8 mouse cellular contexts compared by ENCODE assay signal in genomic region chr19:40401213-40401612, GRCm38 (mm10).
DNase-seq lines count a peak whose midpoint lies in the region; ATAC-seq lines count a peak whose summit lies in the region.

No protein-coding gene starts in this region.

- H3K27ac ChIP-seq in kidney, embryonic 15.5 days: peak overlapping the region; percentile 75

- no peak for DNase-seq in kidney, adult 8-10 months
- DNase-seq in adrenal gland, adult 2 months: peak; percentile 74
- DNase-seq in kidney, postnatal 10 days: peak; percentile 69
- no peak for DNase-seq in yolk sac, embryonic 10.5 days (ENCODE audit: low spot score)
- DNase-seq in retina, embryonic 14.5 days (ENCODE audit: low spot score): no peak

- H3K36me3 ChIP-seq in kidney, embryonic 15.5 days: peaks cover 12% of the 10 kb centered on the region; the same call in 1 of the 2 replicates

- H3K4me3 ChIP-seq in kidney, embryonic 15.5 days (replicated peaks): no peak overlapping the region

- H3K9ac ChIP-seq in kidney, embryonic 15.5 days: no peak overlapping the region

- peak; percentile 44; the same call in 1 of the 2 replicates for ATAC-seq in kidney, embryonic 15.5 days (replicated peaks; ENCODE audit: low FRiP score)
- ATAC-seq in megakaryocyte-erythroid progenitor cell, adult 5-6 weeks (replicated peaks; ENCODE audit: low FRiP score, low TSS enrichment, poor library complexity, severe bottlenecking): 0 out of 2 replicates have a peak, but pooled peaks have one; percentile 27
- ATAC-seq in cerebellum, adult (ENCODE audit: insufficient number of reproducible peaks, low FRiP score, low TSS enrichment): no peak

- H3K4me2 ChIP-seq in kidney, embryonic 15.5 days: no peak overlapping the region

- 52% methylated on average over 7 of the region's 7 CpGs for WGBS in kidney, embryonic 15.5 days

- H3K9me3 ChIP-seq in kidney, embryonic 15.5 days (replicated peaks): no peaks in the 10 kb centered on the region

- H3K4me1 ChIP-seq in kidney, embryonic 15.5 days: peaks cover 46% of the 10 kb centered on the region

- H3K27me3 ChIP-seq in kidney, embryonic 15.5 days: no peaks in the 10 kb centered on the region

Comparison
In these comparisons a context has a peak if more than half of its experiments do, and no peak if none do; other contexts are left out.
1. DNase-seq: peak in adrenal gland, adult 2 months (single experiment) and kidney, postnatal 10 days (single experiment); none in kidney, adult 8-10 months (0 of 2), yolk sac, embryonic 10.5 days (single experiment) and retina, embryonic 14.5 days (single experiment).